Mouse (Mus musculus) embryonic facial prominence, embryonic 14.5 days (tissue): ENCODE results near the gene Gm11116. TPM values are rescaled to one million over a fixed set of nuclear protein-coding genes. Genes with fewer than 3 reads are reported as not detected.
"Not testable (repeated sequence)": the region's sequence is repeated elsewhere in the genome, so short reads cannot be mapped to it uniquely, and the experiment has no call there.

Source experiments
- ATAC-seq: fragments of 200-750 bp; cut with Nextera tagmentation; 2 replicates; pipeline ENCODE4 v1.8.0; 2017; ENCODE audit warnings: low read depth, moderate number of reproducible peaks, moderate TSS enrichment
- DNase-seq: peaks from one replicate; pipeline ENCODE4 v3.0.0-alpha.2; 2015; ENCODE audit warnings: low spot score
- H3K27ac ChIP-seq: fragments of 300-500 bp; sonication (generic); replicated peaks from 2 replicates; pipeline ENCODE4 v1.5.1; 2014; ENCODE audit warnings: low read depth, mild to moderate bottlenecking, low read length, moderate library complexity
- H3K27me3 ChIP-seq: fragments of 300-500 bp; sonication (generic); replicated peaks from 2 replicates; pipeline ENCODE4 v1.6.1; 2014; ENCODE audit warnings: low read length; ENCODE audit not compliant: control insufficient read depth, insufficient read depth
- H3K36me3 ChIP-seq: fragments of 300-500 bp; sonication (generic); 2 replicates; pipeline ENCODE4 v1.6.1; 2014; ENCODE audit warnings: low read length, mixed read lengths; ENCODE audit not compliant: control insufficient read depth, insufficient read depth
- H3K4me1 ChIP-seq: fragments of 300-500 bp; sonication (generic); 2 replicates; pipeline ENCODE4 v1.6.1; 2014; ENCODE audit warnings: antibody characterized with exemption, low read length; ENCODE audit not compliant: control insufficient read depth, insufficient read depth
- H3K4me2 ChIP-seq: fragments of 300-500 bp; sonication (generic); 2 replicates; pipeline ENCODE4 v1.6.1; 2014; ENCODE audit warnings: low read depth, mild to moderate bottlenecking, low read length, moderate library complexity, mixed read lengths
- H3K4me3 ChIP-seq: fragments of 300-500 bp; sonication (generic); 2 replicates; pipeline ENCODE4 v1.5.1; 2014; ENCODE audit warnings: low read depth, mild to moderate bottlenecking, low read length
- H3K9ac ChIP-seq: fragments of 300-500 bp; sonication (generic); 2 replicates; pipeline ENCODE4 v1.6.1; 2014; ENCODE audit warnings: low read depth, mild to moderate bottlenecking, low read length, moderate library complexity, mixed read lengths
- H3K9me3 ChIP-seq: fragments of 300-500 bp; sonication (generic); 2 replicates; pipeline ENCODE4 v1.6.1; 2016; ENCODE audit warnings: low read length; ENCODE audit not compliant: control insufficient read depth
- WGBS: fragments of 180-500 bp; shearing (Covaris S2); extraction: QIAGEN DNeasy Blood & Tissue Kit; methylation state at CpG from one replicate; pipeline ENCODE4 v1.1.7; 2014; 5-methylcytosine and 5-hydroxymethylcytosine counted together
- polyA plus RNA-seq: library from polyadenylated mRNA; unstranded; fragments of >200 nt; fragmentation: Nextera tagmentation; extraction: Ambion mirVana; gene quantifications from 2 replicates; pipeline ENCODE4 v1.2.1, GENCODE M21; 2014

The Gm11116 gene
- not detected in 2 replicates for polyA plus RNA-seq

DNA sequence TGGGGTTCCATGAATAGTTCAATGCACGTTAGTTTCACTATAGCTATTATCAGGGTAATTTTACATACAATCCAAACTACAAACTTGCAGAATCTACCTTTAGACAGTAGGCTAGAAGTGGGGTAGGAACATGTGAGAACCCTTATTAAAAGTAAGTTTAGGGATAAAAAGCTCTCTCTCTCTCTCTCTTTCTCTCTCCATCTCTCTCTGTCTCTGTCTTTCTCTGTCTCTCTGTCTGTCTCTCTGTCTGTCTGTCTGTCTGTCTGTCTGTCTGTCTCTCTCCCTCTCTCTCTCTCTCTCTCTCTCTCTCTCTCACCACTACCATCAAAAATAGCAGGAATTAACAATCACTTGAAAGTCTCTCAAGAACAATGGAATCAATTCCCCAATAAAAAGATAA is at the start of gene Gm11116:
TSS of gene Gm11116 (minus strand) at position 101 of the 400 bp plus-strand sequence.
- no peaks in the 10 kb centered on the region for H3K4me1 ChIP-seq
- H3K36me3 ChIP-seq, result no peaks in the 10 kb centered on the region
- H3K9me3 ChIP-seq, result no peaks in the 10 kb centered on the region
- H3K27me3 ChIP-seq, result no peaks in the 10 kb centered on the region
- H3K4me2 ChIP-seq, result no peak within 1 kb of the TSS
- no peak for ATAC-seq
- WGBS, result 67% methylated on average over 1 of the region's 1 CpGs
- H3K4me3 ChIP-seq, result no peak within 1 kb of the TSS
- no peak within 1 kb of the TSS for H3K27ac ChIP-seq
- no peak for DNase-seq
- no peak within 1 kb of the TSS for H3K9ac ChIP-seq

DNA sequence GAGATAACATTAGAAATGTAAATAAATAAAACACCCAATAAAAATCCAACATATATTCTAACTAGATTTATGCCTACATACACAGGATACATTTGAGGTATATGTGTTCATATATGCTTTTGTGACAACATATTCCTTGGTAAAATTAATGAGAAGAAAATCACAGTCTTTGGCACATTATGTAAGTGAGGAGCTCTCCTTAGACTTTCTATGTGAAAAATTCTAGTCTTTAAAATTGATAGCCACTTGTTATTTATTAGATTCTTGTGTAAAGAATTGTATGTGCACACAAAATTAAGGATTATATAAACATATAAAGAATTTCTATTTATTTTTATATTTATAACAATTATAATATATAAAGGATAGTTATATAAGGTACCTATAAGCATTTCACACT is 42.7 kb upstream of the Gm11116 start, which contains the start of gene Gm11115:
TSS of gene Gm11115 (minus strand) at position 101 of the 400 bp plus-strand sequence.
- H3K27me3 ChIP-seq, result no peaks in the 10 kb centered on the region
- no peak for ATAC-seq
- no peaks in the 10 kb centered on the region for H3K9me3 ChIP-seq
- H3K36me3 ChIP-seq, result no peaks in the 10 kb centered on the region
- DNase-seq, result no peak
- H3K4me3 ChIP-seq, result no peak within 1 kb of the TSS
- no peaks in the 10 kb centered on the region for H3K4me1 ChIP-seq
- H3K4me2 ChIP-seq, result no peak within 1 kb of the TSS
- no peak within 1 kb of the TSS for H3K27ac ChIP-seq
- no peak within 1 kb of the TSS for H3K9ac ChIP-seq

DNA sequence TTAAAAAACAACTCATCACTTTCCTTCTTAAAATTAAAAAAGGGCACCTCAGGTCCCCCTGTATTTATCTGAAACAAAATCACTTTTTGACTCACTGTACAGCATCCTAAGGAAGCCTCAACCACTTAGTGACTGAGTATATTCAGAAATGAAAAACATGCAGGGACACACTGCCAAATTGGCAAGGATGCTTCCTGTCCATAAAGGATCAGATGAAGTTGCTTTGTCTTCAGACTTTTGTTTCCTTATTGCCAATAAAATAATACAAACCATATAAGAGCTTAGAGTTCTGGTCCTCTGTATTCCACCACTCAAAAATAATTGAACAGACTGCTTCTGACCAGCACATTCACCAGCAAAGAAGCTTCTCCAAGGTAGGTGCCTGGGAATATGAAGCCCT is 25.1 kb downstream of the Gm11116 start, which contains the start of gene Smr2:
TSS of gene Smr2 (plus strand) at position 301 of the 400 bp plus-strand sequence.
- H3K4me3 ChIP-seq, H3K36me3 ChIP-seq, ATAC-seq, H3K27me3 ChIP-seq, H3K4me2 ChIP-seq, H3K9ac ChIP-seq, DNase-seq, H3K4me1 ChIP-seq, H3K9me3 ChIP-seq, H3K27ac ChIP-seq: not testable (repeated sequence)

Other genes with a start within 250 kb of the Gm11116 start
- gene Odam, start 226.5 kb downstream of the Gm11116 start, polyA plus RNA-seq, result 0.51 and 1.7 TPM in 2 replicates
- gene Csn3, start 186.0 kb downstream of the Gm11116 start, polyA plus RNA-seq, result 0.28 and 0.29 TPM in 2 replicates
- not detected in 2 replicates for gene 2310003L06Rik, start 142.1 kb downstream of the Gm11116 start, polyA plus RNA-seq
- gene Gm28434, start 142.0 kb downstream of the Gm11116 start, polyA plus RNA-seq, result 0.51 TPM in 1 of 2 replicates, not detected in the other
- not detected in 2 replicates for gene Cabs1, start 132.1 kb downstream of the Gm11116 start, polyA plus RNA-seq
- 0.47 TPM in 1 of 2 replicates, not detected in the other for gene Smr3a, start 109.0 kb downstream of the Gm11116 start, polyA plus RNA-seq
- gene Smr2, start 25.0 kb downstream of the Gm11116 start, polyA plus RNA-seq, result not detected in 2 replicates
- not detected in 2 replicates for gene Gm11115, start 42.6 kb upstream of the Gm11116 start, polyA plus RNA-seq
- not detected in 2 replicates for gene Gm7714, start 157.4 kb upstream of the Gm11116 start, polyA plus RNA-seq
- not detected in 2 replicates for gene Prol1, start 205.8 kb upstream of the Gm11116 start, polyA plus RNA-seq